Mouse (Mus musculus) embryonic stem cell, embryonic (primary cell): ENCODE results near the gene Ipcef1.

Experiments
- CTCF ChIA-PET, 4 experiments: fragments of 300-600 bp in 2 of 4; fragments of 350-600 bp in 2 of 4; sonication (Branson Sonifier 250); formaldehyde crosslinking; loops; one replicate each; lab custom pipeline; 2022; ENCODE audit warnings: inconsistent platforms in 2 of 4; lab: Charles Lee
- POLR2A ChIA-PET, 4 experiments: fragments of 300-600 bp in 2 of 4; fragments of 350-600 bp in 2 of 4; sonication (Branson Sonifier 250); formaldehyde crosslinking; loops; one replicate each; lab custom pipeline; 2022; ENCODE audit warnings: antibody characterized with exemption in 4 of 4, inconsistent platforms in 1 of 4; lab: Charles Lee

Ipcef1 gene

GRCm38 (mm10) chr10:7052315-7053017, at the start of gene Ipcef1:
Ipcef1 (minus strand) TSS chr10:7052478.
- POLR2A ChIA-PET = interaction anchor here in 1 of 4 experiments (0.9 to 1.0 kb wide), 2 partner anchors 13 to 15 kb away, joined by 3 to 4 read pairs; no protein-coding TSS in a partner anchor
- CTCF ChIA-PET = interaction anchor here in 1 of 4 experiments (2.2 kb wide), 1 partner anchor 16 kb away, joined by 6 read pairs; no protein-coding TSS in a partner anchor

GRCm38 (mm10) chr10:7077971-7078370, 25.7 kb upstream of the Ipcef1 start:
- CTCF ChIA-PET = no interaction called here
- POLR2A ChIA-PET = no interaction called here

- CTCF ChIA-PET = no interaction called here
- POLR2A ChIA-PET = no interaction called here
Observed at GRCm38 (mm10) chr10:7077389-7077808, 25.1 kb upstream of the Ipcef1 start.

- POLR2A ChIA-PET = interaction anchor here in 1 of 4 experiments (0.6 to 0.7 kb wide), 2 partner anchors 750 to 1201 kb away, joined by 4 read pairs; no protein-coding TSS in a partner anchor
- CTCF ChIA-PET = interaction anchor here in 2 of 4 experiments (0.6 to 1.6 kb wide), 3 partner anchors 20 to 190 kb away, joined by 3 to 4 read pairs (median 3); no protein-coding TSS in a partner anchor
Observed at GRCm38 (mm10) chr10:7076662-7077211, 24.5 kb upstream of the Ipcef1 start.

GRCm38 (mm10) chr10:7076201-7076600, 23.9 kb upstream of the Ipcef1 start:
- POLR2A ChIA-PET = interaction anchor here in 1 of 4 experiments (0.6 to 0.7 kb wide), 2 partner anchors 751 to 1201 kb away, joined by 4 read pairs; no protein-coding TSS in a partner anchor
- CTCF ChIA-PET = interaction anchor here in 3 of 4 experiments (0.5 to 1.6 kb wide), 6 partner anchors 20 to 712 kb away, joined by 3 to 7 read pairs (median 3); no protein-coding TSS in a partner anchor

- ChIA-PET POLR2A (interaction anchor here in 1 of 4 experiments (0.7 kb wide), 1 partner anchor 1200 kb away, joined by 4 read pairs; no protein-coding TSS in a partner anchor), CTCF (interaction anchor here in 2 of 4 experiments (0.5 to 1.6 kb wide), 4 partner anchors 43 to 711 kb away, joined by 3 to 7 read pairs (median 3); no protein-coding TSS in a partner anchor)
Observed at GRCm38 (mm10) chr10:7075661-7076060, 23.4 kb upstream of the Ipcef1 start.

GRCm38 (mm10) chr10:7074231-7074630, 22.0 kb upstream of the Ipcef1 start:
- ChIA-PET POLR2A (no interaction called here), CTCF (no interaction called here)

- ChIA-PET CTCF (interaction anchor here in 1 of 4 experiments (0.7 kb wide), 1 partner anchor 423 kb away, joined by 5 read pairs; no protein-coding TSS in a partner anchor), POLR2A (interaction anchor here in 1 of 4 experiments (0.7 kb wide), 1 partner anchor 653 kb away, joined by 4 read pairs; no protein-coding TSS in a partner anchor)
Observed at GRCm38 (mm10) chr10:7070924-7071323, 18.6 kb upstream of the Ipcef1 start.

- CTCF ChIA-PET = interaction anchor here in 2 of 4 experiments (0.6 kb wide), 2 partner anchors 136 to 258 kb away, joined by 3 read pairs; no protein-coding TSS in a partner anchor
- POLR2A ChIA-PET = interaction anchor here in 1 of 4 experiments (0.5 to 0.7 kb wide), 2 partner anchors 537 to 653 kb away, joined by 4 to 5 read pairs; no protein-coding TSS in a partner anchor
Observed at GRCm38 (mm10) chr10:7070100-7070835, 18.0 kb upstream of the Ipcef1 start.

GRCm38 (mm10) chr10:7069090-7069489, 16.8 kb upstream of the Ipcef1 start:
- CTCF ChIA-PET = interaction anchor here in 3 of 4 experiments (0.6 to 1.0 kb wide), 5 partner anchors 12 to 342 kb away, joined by 3 to 6 read pairs (median 3); partner anchors contain the start of gene Ipcef1 (in 1 of the 3)
- POLR2A ChIA-PET = no interaction called here

GRCm38 (mm10) chr10:7068608-7069007, 16.3 kb upstream of the Ipcef1 start:
- ChIA-PET CTCF (interaction anchor here (0.6 to 1.0 kb wide), 14 partner anchors 10 to 1321 kb away, joined by 3 to 6 read pairs (median 3); partner anchors contain the start of gene Ipcef1 (in 1 of the 4)), POLR2A (interaction anchor here in 1 of 4 experiments (0.6 kb wide), 1 partner anchor 582 kb away, joined by 3 read pairs; no protein-coding TSS in a partner anchor)

- ChIA-PET CTCF (interaction anchor here in 1 of 4 experiments (0.5 kb wide), 1 partner anchor 1086 kb away, joined by 3 read pairs; no protein-coding TSS in a partner anchor), POLR2A (interaction anchor here in 1 of 4 experiments (0.6 kb wide), 1 partner anchor 93 kb away, joined by 3 read pairs; no protein-coding TSS in a partner anchor)
Observed at GRCm38 (mm10) chr10:7063752-7064457, 11.6 kb upstream of the Ipcef1 start.

- CTCF ChIA-PET = no interaction called here
- POLR2A ChIA-PET = no interaction called here
Observed at GRCm38 (mm10) chr10:7062993-7063392, 10.7 kb upstream of the Ipcef1 start.

GRCm38 (mm10) chr10:7060326-7060725, 8.0 kb upstream of the Ipcef1 start:
- ChIA-PET POLR2A (no interaction called here), CTCF (no interaction called here)

- ChIA-PET CTCF (interaction anchor here in 1 of 4 experiments (1.0 to 1.5 kb wide), 2 partner anchors 11 kb away, joined by 3 to 5 read pairs; no protein-coding TSS in a partner anchor), POLR2A (no interaction called here)
Observed at GRCm38 (mm10) chr10:7057546-7057945, 5.3 kb upstream of the Ipcef1 start.

GRCm38 (mm10) chr10:7054560-7055205, 2.4 kb upstream of the Ipcef1 start:
- ChIA-PET CTCF (interaction anchor here in 1 of 4 experiments (1.1 kb wide), 1 partner anchor 14 kb away, joined by 3 read pairs; no protein-coding TSS in a partner anchor), POLR2A (no interaction called here)

GRCm38 (mm10) chr10:7049901-7050300, 2.4 kb downstream of the Ipcef1 start:
- ChIA-PET CTCF (no interaction called here), POLR2A (interaction anchor here in 1 of 4 experiments (0.7 kb wide), 1 partner anchor 80 kb away, joined by 3 read pairs; no protein-coding TSS in a partner anchor)
